Mouse (Mus musculus) hindbrain, embryonic 12.5 days (tissue): ENCODE data around the gene Arid1a. TPM values are rescaled to one million over a fixed set of nuclear protein-coding genes. Genes with fewer than 3 reads are reported as not detected.
"Not testable (repeated sequence)": the region's sequence is repeated elsewhere in the genome, so short reads cannot be mapped to it uniquely, and the experiment has no call there.

ENCODE experiments used
- ATAC-seq: fragments of 200-750 bp; cut with Nextera tagmentation; 2 replicates; pipeline ENCODE4 v1.8.0; 2017; ENCODE audit warnings: moderate TSS enrichment; ENCODE audit not compliant: low FRiP score
- H3K27ac ChIP-seq: fragments of 300-500 bp; sonication (generic); 2 replicates; pipeline ENCODE4 v1.5.1; 2016; ENCODE audit warnings: mild to moderate bottlenecking
- H3K27me3 ChIP-seq: fragments of 300-500 bp; sonication (generic); 2 replicates; pipeline ENCODE4 v1.6.1; 2016; ENCODE audit warnings: mild to moderate bottlenecking
- H3K36me3 ChIP-seq: fragments of 300-500 bp; sonication (generic); 2 replicates; pipeline ENCODE4 v1.6.1; 2016; ENCODE audit warnings: mild to moderate bottlenecking
- H3K4me1 ChIP-seq: fragments of 300-500 bp; sonication (generic); 2 replicates; pipeline ENCODE4 v1.6.1; 2016
- H3K4me2 ChIP-seq: fragments of 300-500 bp; sonication (generic); replicated peaks from 2 replicates; pipeline ENCODE4 v1.6.1; 2016; ENCODE audit warnings: mild to moderate bottlenecking
- H3K4me3 ChIP-seq: fragments of 300-500 bp; sonication (generic); 2 replicates; pipeline ENCODE4 v1.5.1; 2016; ENCODE audit warnings: mild to moderate bottlenecking
- H3K9ac ChIP-seq: fragments of 300-500 bp; sonication (generic); 2 replicates; pipeline ENCODE4 v1.6.1; 2016; ENCODE audit warnings: mild to moderate bottlenecking, moderate library complexity
- H3K9me3 ChIP-seq: fragments of 300-500 bp; sonication (generic); replicated peaks from 2 replicates; pipeline ENCODE4 v1.6.1; 2016; ENCODE audit warnings: mild to moderate bottlenecking
- WGBS: fragments of 180-500 bp; shearing (Covaris S2); methylation state at CpG from one replicate; pipeline ENCODE4 v1.1.7; 2016; 5-methylcytosine and 5-hydroxymethylcytosine counted together
- polyA plus RNA-seq: library from polyadenylated mRNA; unstranded; fragments of >200 nt; fragmentation: Nextera tagmentation; extraction: Ambion mirVana; gene quantifications from 2 replicates; pipeline ENCODE4 v1.2.1, GENCODE M21; 2016

Arid1a gene
- polyA plus RNA-seq, 1 experiment from 2014 or later: 44.3 TPM

GRCm38 (mm10) chr4:133658729-133659128, 97.8 kb downstream of the Arid1a start:
- H3K27ac ChIP-seq: no peak overlapping the region
- no peak for ATAC-seq
- H3K4me3 ChIP-seq: no peak overlapping the region
- no peaks in the 10 kb centered on the region for H3K9me3 ChIP-seq
- H3K4me1 ChIP-seq: peaks cover 18% of the 10 kb centered on the region
- H3K9ac ChIP-seq: no peak overlapping the region
- no peaks in the 10 kb centered on the region for H3K27me3 ChIP-seq
- H3K36me3 ChIP-seq: peaks cover 5% of the 10 kb centered on the region; the same call in 1 of the 2 replicates
- 36% methylated on average over 2 of the region's 2 CpGs for WGBS
- no peak overlapping the region for H3K4me2 ChIP-seq

- Histone ChIP-seq H3K27me3 (no peaks in the 10 kb centered on the region), H3K9me3 (no peaks in the 10 kb centered on the region), H3K4me3 (no peak overlapping the region), H3K4me1 (peaks cover 18% of the 10 kb centered on the region), H3K27ac (no peak overlapping the region), H3K36me3 (peaks cover 5% of the 10 kb centered on the region; the same call in 1 of the 2 replicates), H3K4me2 (no peak overlapping the region), H3K9ac (no peak overlapping the region)
- 48% methylated on average over 5 of the region's 5 CpGs for WGBS
- no peak for ATAC-seq
Observed at GRCm38 (mm10) chr4:133657829-133658458, 98.6 kb downstream of the Arid1a start.

- 31% methylated on average over 4 of the region's 4 CpGs for WGBS
Observed at GRCm38 (mm10) chr4:133656997-133657396, 99.6 kb downstream of the Arid1a start.

GRCm38 (mm10) chr4:133656294-133656693, 100.3 kb downstream of the Arid1a start:
- Histone ChIP-seq H3K9me3 (no peaks in the 10 kb centered on the region), H3K36me3 (no peaks in the 10 kb centered on the region), H3K27ac (no peak overlapping the region), H3K27me3 (no peaks in the 10 kb centered on the region), H3K4me2 (no peak overlapping the region), H3K9ac (no peak overlapping the region), H3K4me3 (no peak overlapping the region), H3K4me1 (peaks cover 18% of the 10 kb centered on the region)
- 44% methylated on average over 4 of the region's 4 CpGs for WGBS
- ATAC-seq: no peak

More at GRCm38 (mm10) chr4:133656997-133657396, 99.6 kb downstream of the Arid1a start:
- Histone ChIP-seq H3K36me3 (no peaks in the 10 kb centered on the region), H3K27ac (no peak overlapping the region), H3K9me3 (no peaks in the 10 kb centered on the region), H3K9ac (no peak overlapping the region), H3K4me1 (peaks cover 18% of the 10 kb centered on the region), H3K27me3 (no peaks in the 10 kb centered on the region), H3K4me2 (no peak overlapping the region), H3K4me3 (no peak overlapping the region)
- ATAC-seq: no peak

- WGBS: 98% methylated on average over 5 of the region's 5 CpGs
Observed at GRCm38 (mm10) chr4:133654070-133654469, 102.5 kb downstream of the Arid1a start.

GRCm38 (mm10) chr4:133652746-133653145, 103.8 kb downstream of the Arid1a start:
- WGBS: 80% methylated on average over 10 of the region's 10 CpGs
- Histone ChIP-seq H3K9ac (no peak overlapping the region), H3K9me3 (no peaks in the 10 kb centered on the region), H3K4me3 (no peak overlapping the region), H3K27ac (no peak overlapping the region), H3K4me1 (no peaks in the 10 kb centered on the region), H3K36me3 (no peaks in the 10 kb centered on the region), H3K4me2 (no peak overlapping the region), H3K27me3 (no peaks in the 10 kb centered on the region)
- ATAC-seq: no peak

More at GRCm38 (mm10) chr4:133654070-133654469, 102.5 kb downstream of the Arid1a start:
- H3K27ac ChIP-seq, H3K4me3 ChIP-seq, H3K9me3 ChIP-seq, H3K9ac ChIP-seq, ATAC-seq, H3K4me2 ChIP-seq, H3K27me3 ChIP-seq, H3K4me1 ChIP-seq, H3K36me3 ChIP-seq: not testable (repeated sequence)

GRCm38 (mm10) chr4:133651986-133652385, 104.6 kb downstream of the Arid1a start:
- Histone ChIP-seq H3K9ac (no peak overlapping the region), H3K4me1 (no peaks in the 10 kb centered on the region), H3K4me2 (no peak overlapping the region), H3K27me3 (no peaks in the 10 kb centered on the region), H3K9me3 (no peaks in the 10 kb centered on the region), H3K27ac (no peak overlapping the region), H3K4me3 (no peak overlapping the region), H3K36me3 (no peaks in the 10 kb centered on the region)
- ATAC-seq: no peak
- WGBS: 62% methylated on average over 4 of the region's 4 CpGs

DNA sequence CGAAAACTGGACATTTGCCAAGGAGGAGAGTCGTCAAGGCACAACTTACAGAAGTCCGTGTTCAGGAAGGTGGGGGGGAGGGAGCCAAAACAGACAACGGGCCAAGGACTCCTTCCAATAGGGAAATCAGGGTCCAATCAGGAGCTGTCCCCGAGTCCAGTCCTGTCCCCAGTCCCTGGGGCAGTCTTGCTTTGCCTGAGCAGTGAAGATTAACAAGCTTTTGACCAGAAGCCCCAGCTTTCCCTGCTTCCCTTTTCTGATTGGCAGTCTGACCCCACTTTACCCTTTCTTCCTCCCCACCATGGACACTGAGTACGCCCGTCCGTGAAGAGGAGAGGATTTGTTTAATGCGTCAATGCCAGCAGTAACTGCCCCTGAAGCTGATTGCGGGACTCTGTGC, 105.1 kb downstream of the Arid1a start:
- H3K27ac ChIP-seq: no peak overlapping the region
- H3K4me2 ChIP-seq: no peak overlapping the region
- 57% methylated on average over 10 of the region's 10 CpGs for WGBS
- ATAC-seq: no peak
- H3K9ac ChIP-seq: no peak overlapping the region
- H3K4me3 ChIP-seq: no peak overlapping the region
- H3K36me3 ChIP-seq: no peaks in the 10 kb centered on the region
- no peaks in the 10 kb centered on the region for H3K9me3 ChIP-seq
- no peaks in the 10 kb centered on the region for H3K27me3 ChIP-seq
- H3K4me1 ChIP-seq: no peaks in the 10 kb centered on the region

DNA sequence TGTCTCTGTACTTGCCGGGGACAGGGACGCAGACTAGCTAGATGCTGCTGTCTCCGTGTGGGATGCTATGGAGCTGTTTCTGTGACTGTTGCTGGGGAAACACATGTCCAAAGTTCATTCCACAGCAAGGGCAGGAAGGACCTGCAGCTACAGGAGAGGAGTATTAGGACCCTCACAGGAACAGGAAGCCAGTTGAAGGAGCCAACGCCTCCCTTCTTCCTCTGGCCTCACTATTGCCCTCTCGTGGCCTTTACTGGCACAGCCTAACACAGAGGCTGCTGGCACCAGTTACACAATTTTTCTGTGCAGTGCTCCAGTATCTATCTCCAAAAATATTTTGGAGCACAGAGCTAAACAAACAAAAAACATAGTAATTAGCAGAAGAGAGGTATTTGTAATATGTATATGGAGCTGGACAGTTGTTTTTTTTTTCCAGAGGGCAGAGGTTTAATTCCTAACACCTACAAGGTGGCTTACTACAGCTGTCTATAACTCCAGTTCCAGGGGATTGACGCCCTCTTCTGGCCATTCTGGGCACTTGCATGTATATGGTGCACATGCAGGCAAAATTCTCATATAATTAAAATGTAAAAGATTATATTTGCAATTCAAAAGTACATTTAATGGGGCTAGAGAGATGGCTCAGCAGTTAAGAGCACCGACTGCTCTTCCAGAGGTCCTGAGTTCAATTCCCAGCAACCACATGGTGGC, 106.4 kb downstream of the Arid1a start, which contains the start of gene Zdhhc18:
Zdhhc18 (minus strand) TSS at position 166 of the 711 bp plus-strand sequence.
- no peaks in the 10 kb centered on the region for H3K27me3 ChIP-seq
- peak within 1 kb of the TSS; percentile 29 for H3K4me2 ChIP-seq
- H3K9ac ChIP-seq: no peak within 1 kb of the TSS
- H3K4me1 ChIP-seq: no peaks in the 10 kb centered on the region
- no peak for ATAC-seq
- H3K36me3 ChIP-seq: no peaks in the 10 kb centered on the region
- H3K4me3 ChIP-seq: peak within 1 kb of the TSS; percentile 6; the same call in 1 of the 2 replicates
- no peak within 1 kb of the TSS for H3K27ac ChIP-seq
- H3K9me3 ChIP-seq: peaks cover 4% of the 10 kb centered on the region; the same call in 1 of the 2 replicates
- WGBS: 42% methylated on average over 7 of the region's 7 CpGs

DNA sequence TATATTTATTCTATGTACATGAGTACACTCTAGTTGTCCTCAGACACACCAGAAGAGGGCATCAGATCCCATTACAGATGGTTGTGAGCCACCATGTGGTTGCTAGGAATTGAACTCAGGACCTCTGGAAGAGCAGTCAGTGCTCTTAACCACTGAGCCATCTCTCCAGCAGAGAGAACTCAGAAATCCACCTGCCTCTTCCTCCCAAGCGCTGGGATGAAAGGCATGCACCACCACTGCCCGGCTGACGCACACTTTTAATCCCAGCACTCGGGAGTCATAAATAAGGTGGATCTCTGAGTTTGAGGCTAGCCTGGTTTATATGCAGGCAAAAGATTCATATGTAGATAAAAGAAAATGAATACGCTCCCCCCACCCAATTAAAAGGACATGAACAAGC, 107.1 kb downstream of the Arid1a start:
- H3K9ac ChIP-seq, H3K27ac ChIP-seq, H3K36me3 ChIP-seq, H3K4me1 ChIP-seq, H3K9me3 ChIP-seq, ATAC-seq, H3K27me3 ChIP-seq: not testable (repeated sequence)
- Histone ChIP-seq H3K4me2 (peak overlapping the region; percentile 29), H3K4me3 (peak overlapping the region; percentile 6; the same call in 1 of the 2 replicates)
- WGBS: 89% methylated on average over 5 of the region's 5 CpGs

- Histone ChIP-seq H3K36me3 (no peaks in the 10 kb centered on the region), H3K9ac (no peak overlapping the region), H3K27ac (no peak overlapping the region), H3K4me3 (no peak overlapping the region), H3K4me2 (no peak overlapping the region), H3K9me3 (peaks cover 11% of the 10 kb centered on the region), H3K27me3 (no peaks in the 10 kb centered on the region), H3K4me1 (no peaks in the 10 kb centered on the region)
- WGBS: 44% methylated on average over 21 of the region's 21 CpGs
- no peak for ATAC-seq
Observed at GRCm38 (mm10) chr4:133645680-133646079, 110.9 kb downstream of the Arid1a start.

DNA sequence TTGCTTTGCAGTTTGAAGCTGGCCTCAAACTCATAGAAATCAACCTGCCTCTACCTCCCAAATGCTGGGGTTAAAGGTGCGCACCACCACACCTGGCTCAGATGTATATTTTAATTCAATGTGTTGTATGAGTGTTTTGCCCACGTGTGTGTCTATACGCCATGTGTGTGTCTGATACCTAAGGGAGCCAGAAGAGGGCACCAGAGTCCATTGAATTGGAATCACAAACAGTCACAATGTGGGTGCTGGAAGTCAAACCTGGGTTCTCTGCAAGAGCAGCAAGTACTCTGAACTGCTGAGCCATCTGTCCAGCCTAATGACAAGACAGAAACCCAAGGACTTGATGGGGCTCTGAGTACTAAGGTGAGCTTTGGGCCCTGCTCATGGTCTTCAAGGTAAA, 111.4 kb downstream of the Arid1a start:
- H3K4me1 ChIP-seq: no peaks in the 10 kb centered on the region
- no peak overlapping the region for H3K4me3 ChIP-seq
- H3K4me2 ChIP-seq: no peak overlapping the region
- H3K9me3 ChIP-seq: peaks cover 11% of the 10 kb centered on the region
- H3K9ac ChIP-seq: no peak overlapping the region
- no peak overlapping the region for H3K27ac ChIP-seq
- ATAC-seq: no peak
- no peaks in the 10 kb centered on the region for H3K27me3 ChIP-seq
- H3K36me3 ChIP-seq: no peaks in the 10 kb centered on the region
- 89% methylated on average over 3 of the region's 3 CpGs for WGBS

- Histone ChIP-seq H3K4me3 (no peak overlapping the region), H3K4me2 (no peak overlapping the region), H3K4me1 (peaks cover 19% of the 10 kb centered on the region), H3K27ac (no peak overlapping the region), H3K36me3 (no peaks in the 10 kb centered on the region), H3K9me3 (no peaks in the 10 kb centered on the region), H3K27me3 (no peaks in the 10 kb centered on the region), H3K9ac (no peak overlapping the region)
- ATAC-seq: no peak
- 81% methylated on average over 5 of the region's 5 CpGs for WGBS
Observed at GRCm38 (mm10) chr4:133634043-133634410, 122.5 kb downstream of the Arid1a start.
